Mouse (Mus musculus): Measurements from ENCODE around the gene Ankib1. TPM values are rescaled to one million over a fixed set of nuclear protein-coding genes. Genes with fewer than 3 reads are reported as not detected.
"Not testable (repeated sequence)": the region's sequence is repeated elsewhere in the genome, so short reads cannot be mapped to it uniquely, and the experiment has no call there.

Gene Ankib1
- polyA plus RNA-seq, 1 experiment from 2014 or later: 11.5 TPM

DNA sequence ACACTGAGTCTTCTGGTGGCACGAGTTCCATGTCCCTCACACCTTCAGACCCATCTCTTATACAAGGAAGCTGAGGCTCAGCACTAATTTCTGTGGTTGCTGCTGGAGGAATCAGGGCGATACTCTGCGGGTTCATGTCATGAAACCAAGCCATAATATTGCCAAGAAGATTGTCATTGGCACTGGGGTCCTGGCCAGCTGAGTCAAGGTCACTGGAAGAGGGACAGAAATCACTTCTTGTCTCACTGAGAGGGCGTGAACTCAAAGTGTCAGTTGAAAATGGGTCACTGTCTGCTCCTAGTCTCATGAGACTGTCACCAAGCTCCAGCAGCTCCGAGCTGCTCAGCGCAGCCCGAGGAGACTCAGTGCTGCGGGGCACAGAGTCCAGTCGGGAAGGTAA lies 109.8 kb downstream of the Ankib1 start:
- H3K9ac ChIP-seq (replicated peaks; ENCODE audit: low read length): no peak overlapping the region
- no peaks in the 10 kb centered on the region for H3K27me3 ChIP-seq (ENCODE audit: insufficient read depth, low read length)
- no peak overlapping the region for H3K4me2 ChIP-seq (replicated peaks; ENCODE audit: low read depth, low read length)
- WGBS: 93% methylated on average over 9 of the region's 9 CpGs
- peaks cover 22% of the 10 kb centered on the region for H3K36me3 ChIP-seq (ENCODE audit: insufficient read depth, low read length)
- no peak overlapping the region for H3K4me3 ChIP-seq (ENCODE audit: low read length)
- no peak overlapping the region for H3K27ac ChIP-seq (ENCODE audit: low read length)
- H3K9me3 ChIP-seq (ENCODE audit: low read length): no peaks in the 10 kb centered on the region
- ATAC-seq (ENCODE audit: low FRiP score, low TSS enrichment): no peak
- H3K4me1 ChIP-seq (ENCODE audit: insufficient read depth, low read length): no peaks in the 10 kb centered on the region

DNA sequence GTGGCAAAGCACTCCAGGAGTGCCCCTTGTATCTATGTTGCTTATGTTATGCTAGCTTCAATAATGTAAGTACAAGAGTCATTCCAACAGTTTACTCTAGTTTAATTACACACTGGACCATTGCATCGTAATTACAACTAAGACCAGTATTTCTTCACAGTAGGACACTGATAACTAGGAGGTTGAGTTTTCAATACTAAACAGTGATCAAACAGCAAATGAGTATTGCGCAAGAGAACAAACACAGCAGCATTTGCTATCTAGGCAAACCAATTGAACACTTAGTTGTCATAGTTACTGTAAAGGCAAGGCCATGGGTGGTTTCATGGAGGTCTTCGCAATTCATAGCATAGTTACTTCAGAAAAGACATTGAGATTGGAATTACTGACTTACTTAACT lies 111.4 kb downstream of the Ankib1 start:
- Histone ChIP-seq H3K36me3 (ENCODE audit: insufficient read depth, low read length) (peaks cover 19% of the 10 kb centered on the region), H3K9ac (replicated peaks; ENCODE audit: low read length) (no peak overlapping the region), H3K27ac (ENCODE audit: low read length) (no peak overlapping the region), H3K9me3 (ENCODE audit: low read length) (no peaks in the 10 kb centered on the region), H3K27me3 (ENCODE audit: insufficient read depth, low read length) (no peaks in the 10 kb centered on the region), H3K4me3 (ENCODE audit: low read length) (no peak overlapping the region), H3K4me2 (replicated peaks; ENCODE audit: low read depth, low read length) (no peak overlapping the region), H3K4me1 (ENCODE audit: insufficient read depth, low read length) (no peaks in the 10 kb centered on the region)
- 98% methylated on average over 3 of the region's 3 CpGs for WGBS
- no peak for ATAC-seq (ENCODE audit: low FRiP score, low TSS enrichment)

DNA sequence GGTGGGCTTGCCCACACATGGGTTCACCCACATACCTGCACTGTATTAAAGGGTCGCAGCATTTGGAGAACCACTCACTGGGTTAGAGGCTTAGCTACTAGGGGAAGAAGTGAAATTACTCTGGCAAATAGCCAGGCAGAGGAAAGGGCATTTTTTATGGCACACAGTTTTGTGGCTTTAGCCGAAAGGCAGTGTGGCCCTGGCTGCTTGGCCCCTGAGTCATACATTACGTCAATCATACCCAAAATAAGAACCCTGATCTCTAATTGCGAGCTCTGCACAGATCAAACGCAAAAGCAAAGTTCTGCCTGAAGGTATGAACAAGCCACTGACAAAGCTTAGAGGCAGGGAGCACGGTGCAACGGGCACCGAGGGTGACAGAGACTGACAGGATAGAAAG lies 114.4 kb downstream of the Ankib1 start:
- ATAC-seq (ENCODE audit: low FRiP score, low TSS enrichment): peak; percentile 58; the same call in 1 of the 2 replicates
- Histone ChIP-seq H3K9ac (replicated peaks; ENCODE audit: low read length) (no peak overlapping the region), H3K9me3 (ENCODE audit: low read length) (no peaks in the 10 kb centered on the region), H3K27ac (ENCODE audit: low read length) (no peak overlapping the region), H3K4me2 (replicated peaks; ENCODE audit: low read depth, low read length) (no peak overlapping the region), H3K4me1 (ENCODE audit: insufficient read depth, low read length) (no peaks in the 10 kb centered on the region), H3K36me3 (ENCODE audit: insufficient read depth, low read length) (peaks cover 19% of the 10 kb centered on the region), H3K27me3 (ENCODE audit: insufficient read depth, low read length) (no peaks in the 10 kb centered on the region), H3K4me3 (ENCODE audit: low read length) (no peak overlapping the region)
- 77% methylated on average over 8 of the region's 8 CpGs for WGBS

DNA sequence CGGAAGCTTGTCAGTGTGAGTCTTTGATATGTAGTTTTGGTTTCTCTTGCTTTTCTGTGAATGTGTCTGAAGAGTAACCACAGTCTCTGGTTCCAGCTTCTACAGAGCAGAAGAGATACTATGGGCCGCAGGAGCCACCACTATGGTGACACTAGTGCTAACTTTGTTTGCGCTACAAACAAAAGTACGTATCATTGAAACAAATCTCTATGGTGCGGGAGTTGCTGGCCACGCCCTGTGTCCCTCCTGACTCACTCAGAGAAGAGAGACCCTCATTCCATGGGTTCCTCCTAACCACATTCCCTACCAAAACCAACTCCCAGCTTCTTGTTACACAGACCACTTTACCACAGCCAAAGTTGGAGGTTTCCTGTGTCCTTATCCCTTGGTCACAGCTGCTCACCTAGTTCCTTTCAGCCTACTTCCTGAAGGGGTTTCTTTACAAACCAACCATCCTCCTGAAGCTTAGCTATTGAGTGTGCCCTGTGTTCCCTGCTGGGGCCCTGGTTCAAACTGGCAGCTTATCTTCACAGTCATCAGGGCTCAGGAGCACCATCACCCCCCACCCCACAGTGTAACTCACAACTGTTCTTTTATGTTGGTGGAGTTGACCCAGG lies 132.7 kb downstream of the Ankib1 start:
- no peak for ATAC-seq (ENCODE audit: low FRiP score, low TSS enrichment)
- Histone ChIP-seq H3K9ac (replicated peaks; ENCODE audit: low read length) (no peak overlapping the region), H3K36me3 (ENCODE audit: insufficient read depth, low read length) (no peaks in the 10 kb centered on the region), H3K27ac (ENCODE audit: low read length) (no peak overlapping the region), H3K27me3 (ENCODE audit: insufficient read depth, low read length) (no peaks in the 10 kb centered on the region), H3K4me2 (replicated peaks; ENCODE audit: low read depth, low read length) (no peak overlapping the region), H3K4me3 (ENCODE audit: low read length) (no peak overlapping the region), H3K4me1 (ENCODE audit: insufficient read depth, low read length) (no peaks in the 10 kb centered on the region), H3K9me3 (ENCODE audit: low read length) (no peaks in the 10 kb centered on the region)
- WGBS: 88% methylated on average over 6 of the region's 6 CpGs

DNA sequence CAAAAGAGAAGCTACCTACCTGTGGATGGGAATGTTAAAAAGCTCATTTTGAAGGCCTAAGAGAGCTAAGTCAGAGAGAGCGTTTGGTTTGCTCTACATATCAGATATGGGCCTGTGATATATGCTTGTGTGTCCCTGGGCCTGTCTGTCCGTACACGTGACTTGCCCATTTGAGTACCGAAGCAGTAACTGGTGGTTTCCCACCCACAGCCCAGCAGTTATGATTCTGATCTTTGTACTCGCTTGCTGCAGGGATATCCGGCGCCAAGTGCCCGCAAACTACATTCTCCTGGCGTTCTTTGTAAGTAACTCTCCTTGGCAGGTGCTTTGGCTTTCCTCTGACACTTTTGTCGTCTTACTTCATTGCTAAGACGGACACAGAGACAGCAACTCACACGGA lies 136.1 kb downstream of the Ankib1 start:
- no peak overlapping the region for H3K4me3 ChIP-seq (ENCODE audit: low read length)
- no peaks in the 10 kb centered on the region for H3K36me3 ChIP-seq (ENCODE audit: insufficient read depth, low read length)
- H3K27ac ChIP-seq (ENCODE audit: low read length): no peak overlapping the region
- no peak overlapping the region for H3K4me2 ChIP-seq (replicated peaks; ENCODE audit: low read depth, low read length)
- H3K27me3 ChIP-seq (ENCODE audit: insufficient read depth, low read length): no peaks in the 10 kb centered on the region
- 86% methylated on average over 12 of the region's 12 CpGs for WGBS
- no peak overlapping the region for H3K9ac ChIP-seq (replicated peaks; ENCODE audit: low read length)
- no peaks in the 10 kb centered on the region for H3K4me1 ChIP-seq (ENCODE audit: insufficient read depth, low read length)
- H3K9me3 ChIP-seq (ENCODE audit: low read length): no peaks in the 10 kb centered on the region
- no peak for ATAC-seq (ENCODE audit: low FRiP score, low TSS enrichment)

DNA sequence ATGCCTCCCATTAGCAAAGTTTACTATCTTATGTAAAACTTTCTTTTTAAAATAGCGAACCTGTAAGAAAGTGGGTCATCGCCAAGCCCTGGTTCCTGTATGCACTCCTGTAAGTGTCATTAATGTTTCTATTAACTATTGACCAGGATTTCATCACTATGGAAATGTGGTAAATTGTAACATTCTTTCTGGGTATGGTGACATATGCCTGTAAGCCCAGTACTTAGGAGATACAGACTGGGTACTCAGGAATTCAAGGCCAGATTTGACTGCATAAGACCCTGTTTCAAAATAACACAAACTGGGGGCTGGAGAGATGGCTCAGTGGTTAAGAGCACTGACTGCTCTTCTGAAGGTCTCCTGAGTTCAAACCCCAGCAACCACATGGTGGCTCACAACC lies 137.5 kb downstream of the Ankib1 start:
- 98% methylated on average over 2 of the region's 2 CpGs for WGBS
- no peak overlapping the region for H3K4me3 ChIP-seq (ENCODE audit: low read length)
- H3K27me3 ChIP-seq (ENCODE audit: insufficient read depth, low read length): no peaks in the 10 kb centered on the region
- no peaks in the 10 kb centered on the region for H3K9me3 ChIP-seq (ENCODE audit: low read length)
- no peak overlapping the region for H3K4me2 ChIP-seq (replicated peaks; ENCODE audit: low read depth, low read length)
- no peaks in the 10 kb centered on the region for H3K4me1 ChIP-seq (ENCODE audit: insufficient read depth, low read length)
- no peak overlapping the region for H3K27ac ChIP-seq (ENCODE audit: low read length)
- no peak overlapping the region for H3K9ac ChIP-seq (replicated peaks; ENCODE audit: low read length)
- H3K36me3 ChIP-seq (ENCODE audit: insufficient read depth, low read length): no peaks in the 10 kb centered on the region
- no peak for ATAC-seq (ENCODE audit: low FRiP score, low TSS enrichment)

DNA sequence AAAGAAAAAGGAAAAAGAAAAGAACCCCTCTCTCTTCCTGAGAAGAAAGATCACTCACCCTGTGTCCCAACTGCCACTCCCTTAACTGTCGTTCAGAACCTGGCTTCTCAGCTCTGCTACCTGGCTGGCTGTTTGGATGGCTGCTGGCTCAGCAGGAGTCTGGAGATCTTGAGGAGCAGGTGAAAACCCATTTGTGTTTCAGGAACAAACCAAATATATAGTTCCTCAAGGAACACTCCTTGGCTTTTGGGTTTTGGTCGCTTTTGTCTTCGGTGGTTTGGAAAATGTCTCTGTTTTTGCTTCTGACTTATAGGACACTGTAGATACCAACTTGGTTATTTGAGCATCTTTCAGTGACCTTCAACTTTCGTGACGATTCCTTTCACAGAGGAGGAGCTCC lies 145.6 kb downstream of the Ankib1 start, which contains the start of gene Gatad1:
Gene Gatad1 (minus strand): TSS at position 101 of the 400 bp plus-strand sequence.
- WGBS: 78% methylated on average over 5 of the region's 5 CpGs
- no peaks in the 10 kb centered on the region for H3K36me3 ChIP-seq (ENCODE audit: insufficient read depth, low read length)
- no peak for ATAC-seq (ENCODE audit: low FRiP score, low TSS enrichment)
- H3K27ac ChIP-seq (ENCODE audit: low read length): no peak within 1 kb of the TSS
- H3K4me3 ChIP-seq (ENCODE audit: low read length): no peak within 1 kb of the TSS
- no peaks in the 10 kb centered on the region for H3K27me3 ChIP-seq (ENCODE audit: insufficient read depth, low read length)
- H3K9me3 ChIP-seq (ENCODE audit: low read length): no peaks in the 10 kb centered on the region
- no peak within 1 kb of the TSS for H3K9ac ChIP-seq (replicated peaks; ENCODE audit: low read length)
- H3K4me2 ChIP-seq (replicated peaks; ENCODE audit: low read depth, low read length): no peak within 1 kb of the TSS
- no peaks in the 10 kb centered on the region for H3K4me1 ChIP-seq (ENCODE audit: insufficient read depth, low read length)

DNA sequence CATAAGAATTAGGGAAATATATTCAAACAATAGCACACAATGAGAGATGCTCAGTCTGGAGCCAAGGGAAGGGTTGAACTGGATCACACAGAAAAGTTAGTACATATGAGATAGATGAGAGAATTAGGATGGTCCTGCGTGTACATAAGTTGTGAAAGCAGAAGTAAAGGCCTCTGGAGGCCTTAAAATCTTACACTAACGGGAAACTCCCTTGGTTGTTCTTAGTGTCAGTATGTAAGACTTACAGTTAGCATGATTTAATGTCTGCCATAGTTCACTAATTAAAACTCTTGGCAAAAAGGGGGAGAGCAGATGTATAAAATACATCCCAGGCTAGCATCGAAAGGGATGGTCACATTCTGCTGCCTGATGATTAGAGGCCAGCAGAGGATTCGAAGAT lies 148.9 kb downstream of the Ankib1 start:
- ATAC-seq (ENCODE audit: low FRiP score, low TSS enrichment): no peak
- Histone ChIP-seq H3K4me1 (ENCODE audit: insufficient read depth, low read length) (no peaks in the 10 kb centered on the region), H3K27ac (ENCODE audit: low read length) (no peak overlapping the region), H3K9ac (replicated peaks; ENCODE audit: low read length) (no peak overlapping the region), H3K27me3 (ENCODE audit: insufficient read depth, low read length) (no peaks in the 10 kb centered on the region), H3K36me3 (ENCODE audit: insufficient read depth, low read length) (no peaks in the 10 kb centered on the region), H3K4me3 (ENCODE audit: low read length) (no peak overlapping the region), H3K9me3 (ENCODE audit: low read length) (no peaks in the 10 kb centered on the region), H3K4me2 (replicated peaks; ENCODE audit: low read depth, low read length) (no peak overlapping the region)
- WGBS: 80% methylated on average over 4 of the region's 4 CpGs

DNA sequence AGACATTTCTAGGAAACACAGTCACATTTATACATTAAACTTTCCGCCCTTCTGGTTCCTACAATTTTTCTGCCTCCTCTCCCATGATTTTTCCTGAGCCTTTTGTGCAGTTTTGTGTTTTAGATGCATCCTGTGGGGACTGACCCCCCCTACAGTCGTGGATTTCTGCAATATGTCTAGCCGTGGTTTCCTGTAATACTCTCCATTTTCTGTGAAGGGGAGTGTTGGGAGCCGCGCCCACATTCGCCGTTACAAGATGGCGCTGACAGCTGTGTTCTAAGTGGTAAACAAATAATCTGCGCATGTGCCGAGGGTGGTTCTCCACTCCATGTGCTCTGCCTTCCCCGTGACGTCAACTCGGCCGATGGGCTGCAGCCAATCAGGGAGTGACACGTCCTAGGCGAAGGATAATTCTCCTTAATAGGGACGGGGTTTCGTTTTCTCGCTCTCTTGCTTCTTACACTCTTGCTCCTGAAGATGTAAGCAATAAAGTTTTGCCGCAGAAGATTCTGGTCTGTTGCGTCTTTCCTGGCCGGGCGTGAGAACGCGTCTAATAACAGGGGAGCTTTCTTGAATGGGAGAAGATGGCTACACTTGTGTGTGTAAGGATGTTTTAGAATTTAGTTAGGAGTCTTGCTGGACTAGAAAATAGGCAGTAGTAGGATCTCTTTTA lies 149.7 kb downstream of the Ankib1 start:
- H3K36me3 ChIP-seq (ENCODE audit: insufficient read depth, low read length); H3K4me1 ChIP-seq (ENCODE audit: insufficient read depth, low read length): not testable (repeated sequence)
- 90% methylated on average over 14 of the region's 25 CpGs for WGBS

DNA sequence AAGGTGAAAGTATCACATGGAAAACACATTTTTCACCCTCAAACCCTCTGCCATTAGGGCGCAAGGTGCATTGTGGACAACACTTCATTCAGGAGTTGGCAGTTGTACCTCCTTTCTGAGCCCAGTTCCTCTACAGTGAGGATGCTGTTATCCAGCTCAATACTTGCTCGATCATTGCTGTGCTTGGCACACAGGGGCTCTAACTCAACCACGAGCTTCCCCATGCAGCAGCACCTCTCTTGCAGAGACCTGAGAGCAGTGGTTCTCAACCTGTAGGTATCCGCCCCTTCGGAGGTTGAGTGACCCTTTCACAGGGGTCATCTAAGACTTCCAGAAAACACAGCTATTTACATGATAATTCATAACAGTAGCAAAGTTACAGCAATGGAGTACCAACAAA lies 151.1 kb downstream of the Ankib1 start:
- H3K27me3 ChIP-seq (ENCODE audit: insufficient read depth, low read length): no peaks in the 10 kb centered on the region
- 85% methylated on average over 5 of the region's 5 CpGs for WGBS
- ATAC-seq (ENCODE audit: low FRiP score, low TSS enrichment): no peak
- H3K4me1 ChIP-seq (ENCODE audit: insufficient read depth, low read length): 0 out of 2 replicates have a peak, but pooled peaks cover under 1% of the 10 kb centered on the region
- no peak overlapping the region for H3K27ac ChIP-seq (ENCODE audit: low read length)
- H3K4me2 ChIP-seq (replicated peaks; ENCODE audit: low read depth, low read length): no peak overlapping the region
- H3K36me3 ChIP-seq (ENCODE audit: insufficient read depth, low read length): no peaks in the 10 kb centered on the region
- no peak overlapping the region for H3K4me3 ChIP-seq (ENCODE audit: low read length)
- H3K9me3 ChIP-seq (ENCODE audit: low read length): no peaks in the 10 kb centered on the region
- H3K9ac ChIP-seq (replicated peaks; ENCODE audit: low read length): no peak overlapping the region

More for the DNA sequence above, 149.7 kb downstream of the Ankib1 start:
- not testable (repeated sequence) for H3K4me3 ChIP-seq (ENCODE audit: low read length); H3K4me2 ChIP-seq (replicated peaks; ENCODE audit: low read depth, low read length); H3K27ac ChIP-seq (ENCODE audit: low read length); ATAC-seq (ENCODE audit: low FRiP score, low TSS enrichment); H3K9me3 ChIP-seq (ENCODE audit: low read length); H3K9ac ChIP-seq (replicated peaks; ENCODE audit: low read length); H3K27me3 ChIP-seq (ENCODE audit: insufficient read depth, low read length)
